Mouse (Mus musculus): ENCODE measurements around the gene Trim10. TPM values are rescaled to one million over a fixed set of nuclear protein-coding genes. Genes with fewer than 3 reads are reported as not detected.
A peak's percentile ranks its signal among the peaks of the same experiment; 100 is the strongest.
"Not testable (repeated sequence)": the region's sequence is repeated elsewhere in the genome, so short reads cannot be mapped to it uniquely, and the experiment has no call there.

Trim10 gene
- polyA plus RNA-seq (2015; fragmentation: Nextera tagmentation; extraction: Ambion mirVana): 0.70 and 1.0 TPM in 2 replicates

DNA sequence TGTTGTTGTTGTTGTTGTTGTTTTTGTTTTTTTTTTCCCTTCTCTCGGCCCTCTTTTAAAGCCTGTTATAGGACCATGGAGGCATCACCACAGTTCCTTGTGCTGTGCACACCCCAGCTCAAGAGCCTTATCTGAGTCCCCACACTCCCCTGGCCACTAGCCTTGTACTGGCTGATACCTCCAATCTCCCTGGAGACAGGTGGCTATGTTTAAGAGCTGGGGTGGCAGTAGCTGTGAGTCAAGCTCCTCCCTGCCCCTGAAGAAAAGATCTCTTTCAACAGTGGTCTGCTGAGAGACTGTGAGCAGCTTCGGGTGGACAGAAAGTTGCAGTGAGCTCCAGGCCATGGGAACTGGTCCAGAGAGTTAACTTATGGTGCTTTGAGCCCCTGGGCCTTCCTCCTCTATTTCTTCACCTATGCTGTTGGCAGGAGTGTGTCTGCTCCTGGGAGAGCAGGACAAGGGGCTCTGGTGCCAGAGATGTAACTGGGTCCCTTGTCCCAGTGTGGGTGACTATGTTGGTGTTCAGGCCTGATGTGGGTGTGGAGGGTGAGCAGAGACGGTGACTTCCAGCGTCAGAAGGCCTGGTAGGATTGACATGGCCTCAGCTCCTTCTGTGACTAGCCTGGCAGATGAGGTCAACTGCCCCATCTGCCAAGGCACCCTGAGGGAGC lies at the start of gene Trim10:
TSS of gene Trim10 (plus strand) at position 291 of the 671 bp plus-strand sequence.
- H3K4me2 ChIP-seq (ENCODE audit: low read length): no peak within 1 kb of the TSS
- H3K27ac ChIP-seq (ENCODE audit: low read length): no peak within 1 kb of the TSS
- no peak within 1 kb of the TSS for H3K4me3 ChIP-seq (ENCODE audit: low read depth, low read length)
- 0 out of 2 replicates have a peak, but pooled peaks cover 3% of the 10 kb centered on the region for H3K4me1 ChIP-seq (ENCODE audit: control insufficient read depth, insufficient read depth, low read length)
- peaks cover 14% of the 10 kb centered on the region for H3K27me3 ChIP-seq (ENCODE audit: control insufficient read depth, insufficient read depth, low read depth, low read length)
- 80% methylated on average over 4 of the region's 4 CpGs for WGBS
- H3K9me3 ChIP-seq (replicated peaks; ENCODE audit: control insufficient read depth, low read length, poor library complexity, severe bottlenecking): no peaks in the 10 kb centered on the region
- no peak for ATAC-seq
- H3K9ac ChIP-seq (ENCODE audit: low read depth, low read length): no peak within 1 kb of the TSS
- H3K36me3 ChIP-seq (ENCODE audit: control insufficient read depth, insufficient read depth, low read length): no peaks in the 10 kb centered on the region

DNA sequence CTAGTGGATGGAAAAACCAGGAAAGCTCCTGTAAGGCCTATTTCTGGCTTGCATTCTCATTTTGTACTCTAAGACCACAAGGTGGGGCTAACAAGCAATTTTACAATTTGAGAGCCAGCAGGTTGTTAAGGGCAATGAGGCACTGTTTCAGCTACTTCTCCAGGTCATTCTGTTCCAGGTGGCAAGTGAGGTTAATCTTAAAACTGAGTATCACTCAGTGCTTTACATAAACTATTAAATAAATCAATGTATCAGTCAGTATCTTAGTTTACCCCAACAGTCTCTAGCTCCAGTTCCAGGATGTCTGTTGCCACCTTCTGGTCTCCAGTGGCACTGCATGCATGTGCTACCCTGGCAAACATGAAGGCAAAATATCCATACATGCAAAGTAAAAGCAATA lies 45.4 kb upstream of the Trim10 start:
- no peak overlapping the region for H3K9ac ChIP-seq (ENCODE audit: low read depth, low read length)
- no peak overlapping the region for H3K27ac ChIP-seq (ENCODE audit: low read length)
- H3K36me3 ChIP-seq (ENCODE audit: control insufficient read depth, insufficient read depth, low read length): no peaks in the 10 kb centered on the region
- no peaks in the 10 kb centered on the region for H3K27me3 ChIP-seq (ENCODE audit: control insufficient read depth, insufficient read depth, low read depth, low read length)
- H3K4me1 ChIP-seq (ENCODE audit: control insufficient read depth, insufficient read depth, low read length): no peaks in the 10 kb centered on the region
- ATAC-seq: peak; percentile 29; the same call in 1 of the 2 replicates
- H3K4me3 ChIP-seq (ENCODE audit: low read depth, low read length): no peak overlapping the region
- no peak overlapping the region for H3K4me2 ChIP-seq (ENCODE audit: low read length)
- no peaks in the 10 kb centered on the region for H3K9me3 ChIP-seq (replicated peaks; ENCODE audit: control insufficient read depth, low read length, poor library complexity, severe bottlenecking)

DNA sequence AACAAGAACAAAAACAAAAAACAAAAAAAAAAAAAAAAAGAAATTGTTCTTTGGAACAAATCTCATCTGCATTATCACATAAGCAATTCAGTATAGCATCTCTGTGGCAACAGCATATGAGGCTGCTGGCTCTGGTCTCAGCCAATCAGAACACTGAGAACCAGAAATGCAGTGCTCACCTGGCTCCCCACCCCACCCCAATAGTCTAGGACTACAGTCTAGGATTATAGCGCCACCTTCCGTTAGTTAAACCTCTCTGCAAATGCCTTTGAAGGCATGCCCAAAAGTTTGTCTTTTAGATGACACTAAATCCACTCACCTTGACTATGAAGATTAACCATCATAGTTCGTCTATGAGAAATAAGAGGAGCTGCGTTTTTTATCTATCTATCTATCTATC lies 43.8 kb upstream of the Trim10 start:
- no peak overlapping the region for H3K9ac ChIP-seq (ENCODE audit: low read depth, low read length)
- H3K4me1 ChIP-seq (ENCODE audit: control insufficient read depth, insufficient read depth, low read length): no peaks in the 10 kb centered on the region
- no peaks in the 10 kb centered on the region for H3K36me3 ChIP-seq (ENCODE audit: control insufficient read depth, insufficient read depth, low read length)
- H3K27me3 ChIP-seq (ENCODE audit: control insufficient read depth, insufficient read depth, low read depth, low read length): no peaks in the 10 kb centered on the region
- H3K9me3 ChIP-seq (replicated peaks; ENCODE audit: control insufficient read depth, low read length, poor library complexity, severe bottlenecking): no peaks in the 10 kb centered on the region
- ATAC-seq: peak; percentile 80
- no peak overlapping the region for H3K27ac ChIP-seq (ENCODE audit: low read length)
- WGBS: 22% methylated on average over 4 of the region's 4 CpGs
- peak overlapping the region; percentile 47; the same call in 1 of the 2 replicates for H3K4me2 ChIP-seq (ENCODE audit: low read length)
- no peak overlapping the region for H3K4me3 ChIP-seq (ENCODE audit: low read depth, low read length)

DNA sequence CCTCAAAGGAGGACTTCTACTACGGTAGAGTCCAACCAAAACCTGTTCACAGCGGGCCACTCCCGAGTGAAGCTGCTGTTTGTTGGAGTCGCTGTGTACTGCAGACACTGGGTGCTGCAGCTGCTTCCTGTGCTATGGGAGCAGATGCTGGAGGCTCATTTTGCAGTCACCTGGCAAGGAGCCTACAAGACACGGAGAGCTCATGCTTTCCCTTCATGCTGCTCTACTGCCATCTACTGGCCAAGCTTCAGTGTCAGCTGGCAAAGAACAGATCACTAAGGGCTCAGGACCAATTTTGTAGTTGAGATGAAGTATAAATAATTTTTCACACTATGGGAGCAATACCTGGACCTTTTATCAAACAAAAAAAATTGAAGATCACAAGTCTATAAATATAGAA lies 43.4 kb upstream of the Trim10 start:
- H3K27me3 ChIP-seq (ENCODE audit: control insufficient read depth, insufficient read depth, low read depth, low read length); H3K4me1 ChIP-seq (ENCODE audit: control insufficient read depth, insufficient read depth, low read length); H3K4me3 ChIP-seq (ENCODE audit: low read depth, low read length); H3K9me3 ChIP-seq (replicated peaks; ENCODE audit: control insufficient read depth, low read length, poor library complexity, severe bottlenecking); H3K36me3 ChIP-seq (ENCODE audit: control insufficient read depth, insufficient read depth, low read length); H3K9ac ChIP-seq (ENCODE audit: low read depth, low read length); H3K27ac ChIP-seq (ENCODE audit: low read length): not testable (repeated sequence)
- peak; percentile 90 for ATAC-seq
- WGBS: 14% methylated on average over 5 of the region's 5 CpGs
- H3K4me2 ChIP-seq (ENCODE audit: low read length): peak overlapping the region; percentile 47

DNA sequence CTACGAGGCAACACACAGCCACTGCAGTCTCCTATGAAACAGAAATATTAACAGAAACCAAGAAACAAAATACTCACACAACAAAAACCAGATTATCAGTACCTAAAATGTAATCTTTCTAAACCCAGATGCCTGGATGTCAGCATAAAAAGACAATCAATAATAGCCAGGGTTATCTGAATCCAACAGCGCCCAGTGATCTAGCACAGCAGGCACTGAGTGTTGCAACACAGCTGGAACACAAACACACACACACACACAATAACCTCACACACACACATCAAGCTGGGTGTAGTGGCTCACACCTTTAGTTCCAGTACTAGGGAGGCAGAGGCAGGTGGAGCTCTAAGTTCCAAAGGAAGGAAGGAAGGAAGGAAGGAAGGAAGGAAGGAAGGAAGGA lies 40.9 kb upstream of the Trim10 start:
- Histone ChIP-seq H3K9me3 (replicated peaks; ENCODE audit: control insufficient read depth, low read length, poor library complexity, severe bottlenecking) (no peaks in the 10 kb centered on the region), H3K4me2 (ENCODE audit: low read length) (no peak overlapping the region), H3K9ac (ENCODE audit: low read depth, low read length) (no peak overlapping the region), H3K36me3 (ENCODE audit: control insufficient read depth, insufficient read depth, low read length) (no peaks in the 10 kb centered on the region), H3K27me3 (ENCODE audit: control insufficient read depth, insufficient read depth, low read depth, low read length) (no peaks in the 10 kb centered on the region), H3K4me3 (ENCODE audit: low read depth, low read length) (no peak overlapping the region), H3K4me1 (ENCODE audit: control insufficient read depth, insufficient read depth, low read length) (no peaks in the 10 kb centered on the region), H3K27ac (ENCODE audit: low read length) (no peak overlapping the region)
- WGBS: 92% methylated on average over 2 of the region's 2 CpGs
- no peak for ATAC-seq

DNA sequence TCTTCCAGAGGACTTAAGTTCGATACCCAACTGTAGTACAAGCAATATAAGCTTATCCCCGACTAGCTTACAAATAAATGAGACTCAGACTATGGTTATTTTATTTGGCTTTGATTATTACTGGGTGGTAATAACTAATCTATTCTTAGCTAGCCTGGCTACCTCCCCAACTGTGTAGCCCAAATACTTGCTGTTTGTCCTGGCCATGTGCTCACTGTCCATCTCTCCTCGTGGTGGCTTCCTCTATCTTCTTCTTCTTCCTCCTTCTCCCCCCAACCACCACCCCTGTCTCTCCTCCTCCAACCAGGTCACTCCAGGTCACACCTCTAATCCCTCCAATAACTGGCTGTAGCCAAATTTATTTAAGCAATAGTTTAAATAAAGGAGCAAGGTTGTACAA lies 38.9 kb upstream of the Trim10 start:
- no peak for ATAC-seq
- no peaks in the 10 kb centered on the region for H3K36me3 ChIP-seq (ENCODE audit: control insufficient read depth, insufficient read depth, low read length)
- no peak overlapping the region for H3K4me2 ChIP-seq (ENCODE audit: low read length)
- H3K9ac ChIP-seq (ENCODE audit: low read depth, low read length): no peak overlapping the region
- H3K4me3 ChIP-seq (ENCODE audit: low read depth, low read length): no peak overlapping the region
- no peaks in the 10 kb centered on the region for H3K4me1 ChIP-seq (ENCODE audit: control insufficient read depth, insufficient read depth, low read length)
- H3K27me3 ChIP-seq (ENCODE audit: control insufficient read depth, insufficient read depth, low read depth, low read length): no peaks in the 10 kb centered on the region
- no peaks in the 10 kb centered on the region for H3K9me3 ChIP-seq (replicated peaks; ENCODE audit: control insufficient read depth, low read length, poor library complexity, severe bottlenecking)
- no peak overlapping the region for H3K27ac ChIP-seq (ENCODE audit: low read length)
- 86% methylated on average over 3 of the region's 3 CpGs for WGBS

DNA sequence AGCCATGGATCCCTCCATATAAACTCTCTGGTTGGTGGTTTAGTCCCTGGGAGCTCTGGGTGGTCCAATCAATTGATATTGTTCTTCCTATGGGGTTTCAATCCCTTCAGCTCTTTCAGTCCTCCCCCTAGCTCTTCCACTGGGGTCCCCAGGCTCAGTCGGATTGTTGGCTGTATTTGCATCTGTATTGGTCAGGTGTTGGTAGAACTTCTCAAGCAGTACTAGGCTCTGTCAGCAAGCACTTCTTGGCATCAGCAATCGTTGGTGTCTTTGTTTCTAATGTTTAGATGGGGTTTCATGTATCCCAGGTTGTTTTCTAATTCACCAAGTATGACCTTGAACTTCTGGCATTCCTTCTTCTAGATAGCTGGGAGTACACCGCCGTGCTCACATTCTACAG lies 36.7 kb upstream of the Trim10 start:
- ATAC-seq: no peak
- no peak overlapping the region for H3K27ac ChIP-seq (ENCODE audit: low read length)
- 60% methylated on average over 4 of the region's 4 CpGs for WGBS
- H3K4me3 ChIP-seq (ENCODE audit: low read depth, low read length): no peak overlapping the region
- no peaks in the 10 kb centered on the region for H3K27me3 ChIP-seq (ENCODE audit: control insufficient read depth, insufficient read depth, low read depth, low read length)
- no peak overlapping the region for H3K9ac ChIP-seq (ENCODE audit: low read depth, low read length)
- no peaks in the 10 kb centered on the region for H3K36me3 ChIP-seq (ENCODE audit: control insufficient read depth, insufficient read depth, low read length)
- peaks cover 6% of the 10 kb centered on the region for H3K4me1 ChIP-seq (ENCODE audit: control insufficient read depth, insufficient read depth, low read length)
- no peak overlapping the region for H3K4me2 ChIP-seq (ENCODE audit: low read length)
- no peaks in the 10 kb centered on the region for H3K9me3 ChIP-seq (replicated peaks; ENCODE audit: control insufficient read depth, low read length, poor library complexity, severe bottlenecking)

DNA sequence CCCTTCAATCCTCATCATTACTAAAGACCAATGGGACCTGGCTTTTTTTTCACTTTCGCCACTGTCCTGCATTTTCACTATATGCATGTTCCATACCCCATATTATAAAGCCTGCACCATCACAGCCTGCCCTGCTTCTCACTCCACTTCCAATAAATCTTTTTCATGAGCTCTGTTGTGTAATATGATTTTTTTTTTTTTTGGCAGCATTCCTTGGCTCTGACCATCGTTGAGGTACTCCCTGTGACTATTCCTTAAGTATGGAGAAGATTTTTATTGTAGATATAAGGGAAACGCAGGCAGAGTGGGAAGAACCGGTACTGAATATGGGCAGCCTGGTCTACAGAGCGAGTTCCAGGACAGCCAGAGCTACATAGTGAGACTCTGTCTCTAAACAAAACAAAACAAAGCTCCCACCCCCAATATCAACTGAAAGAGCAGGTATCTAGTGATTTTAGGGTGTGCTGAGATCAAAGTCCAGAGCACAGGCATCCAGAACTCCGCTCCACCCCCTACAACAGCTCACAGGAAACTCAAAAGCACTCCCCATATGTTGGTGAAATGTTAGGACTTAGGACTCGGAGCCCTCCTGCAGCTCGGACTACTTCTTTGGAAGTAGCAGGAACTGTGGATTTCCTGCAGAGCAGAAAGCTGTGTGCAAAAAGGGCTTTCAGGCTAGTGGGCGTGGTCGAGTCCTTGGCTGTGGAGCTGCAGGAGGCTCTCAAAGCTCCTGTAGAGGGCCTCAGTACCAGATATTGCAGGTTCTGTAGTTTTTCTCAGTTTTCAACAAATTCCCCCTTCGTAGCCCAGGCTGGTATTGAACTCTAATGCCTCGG lies 33.6 kb upstream of the Trim10 start:
- Histone ChIP-seq H3K9ac (ENCODE audit: low read depth, low read length) (no peak overlapping the region), H3K27me3 (ENCODE audit: control insufficient read depth, insufficient read depth, low read depth, low read length) (no peaks in the 10 kb centered on the region), H3K4me1 (ENCODE audit: control insufficient read depth, insufficient read depth, low read length) (peaks cover 11% of the 10 kb centered on the region), H3K4me3 (ENCODE audit: low read depth, low read length) (no peak overlapping the region), H3K9me3 (replicated peaks; ENCODE audit: control insufficient read depth, low read length, poor library complexity, severe bottlenecking) (no peaks in the 10 kb centered on the region), H3K4me2 (ENCODE audit: low read length) (peak overlapping the region; percentile 69), H3K36me3 (ENCODE audit: control insufficient read depth, insufficient read depth, low read length) (no peaks in the 10 kb centered on the region), H3K27ac (ENCODE audit: low read length) (no peak overlapping the region)
- peak; percentile 2; the same call in 1 of the 2 replicates for ATAC-seq
- 38% methylated on average over 12 of the region's 12 CpGs for WGBS

DNA sequence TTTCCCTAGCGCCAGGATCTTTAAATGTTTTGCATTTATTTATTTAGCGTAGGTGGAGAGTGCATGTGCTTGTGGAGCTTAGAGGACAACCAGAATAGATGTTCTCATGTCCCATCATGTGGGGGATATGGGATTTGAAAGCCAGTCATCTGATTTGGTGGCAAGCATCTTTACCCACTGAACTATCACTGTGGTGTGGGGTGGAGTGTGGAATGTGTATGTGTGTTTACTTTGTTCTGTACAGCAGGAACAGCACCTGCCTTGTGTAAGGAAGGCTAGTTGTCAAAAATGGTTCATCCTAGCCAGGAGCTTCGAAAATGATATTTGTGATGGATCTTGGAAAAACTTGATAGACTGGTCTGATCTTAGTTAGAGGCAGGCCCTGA lies 33.0 kb upstream of the Trim10 start:
- Histone ChIP-seq H3K4me2 (ENCODE audit: low read length) (peak overlapping the region; percentile 69), H3K9ac (ENCODE audit: low read depth, low read length) (peak overlapping the region; percentile 57; the same call in 1 of the 2 replicates), H3K4me1 (ENCODE audit: control insufficient read depth, insufficient read depth, low read length) (peaks cover 11% of the 10 kb centered on the region), H3K9me3 (replicated peaks; ENCODE audit: control insufficient read depth, low read length, poor library complexity, severe bottlenecking) (no peaks in the 10 kb centered on the region), H3K36me3 (ENCODE audit: control insufficient read depth, insufficient read depth, low read length) (no peaks in the 10 kb centered on the region), H3K4me3 (ENCODE audit: low read depth, low read length) (peak overlapping the region; percentile 62), H3K27ac (ENCODE audit: low read length) (peak overlapping the region; percentile 83), H3K27me3 (ENCODE audit: control insufficient read depth, insufficient read depth, low read depth, low read length) (no peaks in the 10 kb centered on the region)
- WGBS: 12% methylated on average over 3 of the region's 3 CpGs
- peak; percentile 59 for ATAC-seq
